Mouse (Mus musculus) megakaryocyte, embryonic 14.5 days (primary cell): Measurements from ENCODE around the gene Ppp2r3c.

Source experiments
- FLI1 ChIP-seq: IDR thresholded peaks from 2 replicates; pipeline ENCODE4 v1.6.1; 2012; ENCODE audit warnings: low read length, inconsistent platforms, mixed read lengths
- GATA1 ChIP-seq: IDR thresholded peaks from 3 replicates; pipeline ENCODE4 v1.6.1; 2012; ENCODE audit warnings: mixed read lengths, low read length, inconsistent platforms, borderline replicate concordance

GRCm38 (mm10) chr12:55299336-55299735 is 3.5 kb downstream of the Ppp2r3c start, which contains the start of gene 1110008L16Rik:
- TF ChIP-seq GATA1 (no peak), FLI1 (no peak)
